Mouse (Mus musculus) liver, embryonic 16.5 days (tissue): ENCODE results near the gene Incenp. TPM values are rescaled to one million over a fixed set of nuclear protein-coding genes. Genes with fewer than 3 reads are reported as not detected.
"Not testable (repeated sequence)": the region's sequence is repeated elsewhere in the genome, so short reads cannot be mapped to it uniquely, and the experiment has no call there.

ENCODE experiments used
- ATAC-seq: fragments of 200-750 bp; cut with Nextera tagmentation; 2 replicates; pipeline ENCODE4 v1.8.0; 2017; ENCODE audit warnings: low read depth, mild to moderate bottlenecking, moderate number of reproducible peaks, moderate library complexity
- H3K27ac ChIP-seq: fragments of 300-500 bp; sonication (generic); 2 replicates; pipeline ENCODE4 v1.5.1; 2014; ENCODE audit warnings: mild to moderate bottlenecking, low read length
- H3K27me3 ChIP-seq: fragments of 300-500 bp; sonication (generic); 2 replicates; pipeline ENCODE4 v1.6.1; 2014; ENCODE audit warnings: low read depth, low read length, mixed read lengths; ENCODE audit not compliant: control insufficient read depth, insufficient read depth
- H3K36me3 ChIP-seq: fragments of 300-500 bp; sonication (generic); 2 replicates; pipeline ENCODE4 v1.6.1; 2014; ENCODE audit warnings: mild to moderate bottlenecking; ENCODE audit not compliant: control insufficient read depth, insufficient read depth
- H3K4me1 ChIP-seq: fragments of 300-500 bp; sonication (generic); 2 replicates; pipeline ENCODE4 v1.6.1; 2014; ENCODE audit warnings: low read depth, low read length, mixed read lengths; ENCODE audit not compliant: control insufficient read depth
- H3K4me2 ChIP-seq: fragments of 300-500 bp; sonication (generic); 2 replicates; pipeline ENCODE4 v1.6.1; 2014; ENCODE audit warnings: low read depth, low read length, mixed read lengths
- H3K4me3 ChIP-seq: fragments of 300-500 bp; sonication (generic); 2 replicates; pipeline ENCODE4 v1.5.1; 2014; ENCODE audit warnings: low read depth, mild to moderate bottlenecking, low read length
- H3K9ac ChIP-seq: fragments of 300-500 bp; sonication (generic); 2 replicates; pipeline ENCODE4 v1.6.1; 2014; ENCODE audit warnings: low read depth, low read length
- H3K9me3 ChIP-seq: fragments of 300-500 bp; sonication (generic); replicated peaks from 2 replicates; pipeline ENCODE4 v1.6.1; 2016; ENCODE audit warnings: low read length; ENCODE audit not compliant: control insufficient read depth
- WGBS: fragments of 180-500 bp; shearing (Covaris S2); extraction: QIAGEN DNeasy Blood & Tissue Kit; methylation state at CpG from one replicate; pipeline ENCODE4 v1.1.7; 2014; ENCODE audit not compliant: insufficient replicate concordance; 5-methylcytosine and 5-hydroxymethylcytosine counted together
- polyA plus RNA-seq: library from polyadenylated mRNA; unstranded; fragments of >200 nt; fragmentation: Nextera tagmentation; extraction: Ambion mirVana; gene quantifications from 2 replicates; pipeline ENCODE4 v1.2.1, GENCODE M21; 2015

Incenp gene
- polyA plus RNA-seq, 1 experiment from 2014 or later = 76.2 TPM

- Histone ChIP-seq H3K27me3 (no peaks in the 10 kb centered on the region), H3K4me1 (peaks cover 4% of the 10 kb centered on the region; the same call in 1 of the 2 replicates), H3K9me3 (no peaks in the 10 kb centered on the region), H3K4me3 (no peak overlapping the region), H3K4me2 (no peak overlapping the region), H3K9ac (no peak overlapping the region), H3K36me3 (no peaks in the 10 kb centered on the region), H3K27ac (no peak overlapping the region)
- no peak for ATAC-seq
- WGBS = 72% methylated on average over 5 of the region's 5 CpGs
These were observed 10.0 kb upstream of the Incenp start for GRCm38 (mm10) chr19:9909351-9909750.

- not testable (repeated sequence) for H3K36me3 ChIP-seq, ATAC-seq, H3K27me3 ChIP-seq, H3K9ac ChIP-seq, H3K9me3 ChIP-seq
- Histone ChIP-seq H3K4me2 (peak overlapping the region; percentile 81), H3K4me1 (peaks cover 35% of the 10 kb centered on the region), H3K27ac (peak overlapping the region; percentile 93), H3K4me3 (peak overlapping the region; percentile 95)
- 84% methylated on average over 2 of the region's 2 CpGs for WGBS
These were observed 1.3 kb upstream of the Incenp start for GRCm38 (mm10) chr19:9900696-9901095.

GRCm38 (mm10) chr19:9899780-9900146 is 412 bp upstream of the Incenp start:
- peak overlapping the region; percentile 93 for H3K27ac ChIP-seq
- peaks cover 39% of the 10 kb centered on the region for H3K4me1 ChIP-seq
- H3K9me3 ChIP-seq = no peaks in the 10 kb centered on the region
- H3K4me3 ChIP-seq = peak overlapping the region; percentile 95
- H3K4me2 ChIP-seq = peak overlapping the region; percentile 81
- WGBS = 7% methylated on average over 10 of the region's 10 CpGs
- peaks cover 9% of the 10 kb centered on the region for H3K36me3 ChIP-seq
- peak; percentile 33 for ATAC-seq
- H3K9ac ChIP-seq = peak overlapping the region; percentile 55
- no peaks in the 10 kb centered on the region for H3K27me3 ChIP-seq

- 6% methylated on average over 17 of the region's 17 CpGs for WGBS
- H3K27ac ChIP-seq = peak overlapping the region; percentile 93
- no peak for ATAC-seq
These were observed 848 bp downstream of the Incenp start for GRCm38 (mm10) chr19:9898339-9899066.

GRCm38 (mm10) chr19:9896067-9896466 is 3.3 kb downstream of the Incenp start:
- peaks cover 39% of the 10 kb centered on the region for H3K4me1 ChIP-seq
- no peaks in the 10 kb centered on the region for H3K9me3 ChIP-seq
- ATAC-seq = no peak
- H3K4me2 ChIP-seq = peak overlapping the region; percentile 70
- no peak overlapping the region for H3K9ac ChIP-seq
- H3K27me3 ChIP-seq = no peaks in the 10 kb centered on the region
- H3K27ac ChIP-seq = no peak overlapping the region
- peak overlapping the region; percentile 95 for H3K4me3 ChIP-seq
- 49% methylated on average over 5 of the region's 5 CpGs for WGBS
- H3K36me3 ChIP-seq = peaks cover 46% of the 10 kb centered on the region

More at GRCm38 (mm10) chr19:9898339-9899066, 848 bp downstream of the Incenp start:
- Histone ChIP-seq H3K4me3 (peak overlapping the region; percentile 95), H3K4me2 (peak overlapping the region; percentile 70), H3K9ac (peak overlapping the region; percentile 94), H3K9me3 (no peaks in the 10 kb centered on the region), H3K36me3 (peaks cover 22% of the 10 kb centered on the region), H3K27me3 (no peaks in the 10 kb centered on the region), H3K4me1 (peaks cover 39% of the 10 kb centered on the region)

- Histone ChIP-seq H3K4me1 (peaks cover 5% of the 10 kb centered on the region), H3K4me2 (no peak overlapping the region), H3K27ac (no peak overlapping the region), H3K27me3 (no peaks in the 10 kb centered on the region), H3K36me3 (peaks cover 92% of the 10 kb centered on the region), H3K9ac (no peak overlapping the region), H3K4me3 (no peak overlapping the region), H3K9me3 (no peaks in the 10 kb centered on the region)
- ATAC-seq = peak; percentile 79
- WGBS = 80% methylated on average over 8 of the region's 8 CpGs
These were observed 12.6 kb downstream of the Incenp start for GRCm38 (mm10) chr19:9886771-9887170.

- WGBS = 71% methylated on average over 1 of the region's 1 CpGs
- Histone ChIP-seq H3K4me2 (no peak overlapping the region), H3K4me3 (no peak overlapping the region), H3K27me3 (no peaks in the 10 kb centered on the region), H3K9me3 (no peaks in the 10 kb centered on the region), H3K36me3 (peaks cover 92% of the 10 kb centered on the region), H3K9ac (no peak overlapping the region), H3K4me1 (peaks cover 4% of the 10 kb centered on the region), H3K27ac (no peak overlapping the region)
- no peak for ATAC-seq
These were observed 13.0 kb downstream of the Incenp start for GRCm38 (mm10) chr19:9886348-9886747.

- no peak for ATAC-seq
- no peaks in the 10 kb centered on the region for H3K27me3 ChIP-seq
- H3K9me3 ChIP-seq = no peaks in the 10 kb centered on the region
- H3K4me1 ChIP-seq = no peaks in the 10 kb centered on the region
- H3K4me3 ChIP-seq = no peak overlapping the region
- no peak overlapping the region for H3K27ac ChIP-seq
- no peak overlapping the region for H3K4me2 ChIP-seq
- H3K36me3 ChIP-seq = peaks cover 93% of the 10 kb centered on the region
- WGBS = 96% methylated on average over 20 of the region's 20 CpGs
- no peak overlapping the region for H3K9ac ChIP-seq
These were observed 21.0 kb downstream of the Incenp start for GRCm38 (mm10) chr19:9878186-9878835.

GRCm38 (mm10) chr19:9865466-9865865 is 33.9 kb downstream of the Incenp start:
- ATAC-seq = no peak
- Histone ChIP-seq H3K27ac (no peak overlapping the region), H3K27me3 (no peaks in the 10 kb centered on the region), H3K9ac (no peak overlapping the region), H3K36me3 (peaks cover 2% of the 10 kb centered on the region), H3K4me3 (no peak overlapping the region), H3K4me1 (no peaks in the 10 kb centered on the region), H3K4me2 (no peak overlapping the region), H3K9me3 (no peaks in the 10 kb centered on the region)
